Mouse (Mus musculus) bone marrow, adult 2 months (tissue): ENCODE results near the gene Nr5a1.

ENCODE experiments used
- CTCF ChIP-seq: fragments of 200-500 bp; IDR thresholded peaks from 2 replicates; pipeline ENCODE4 v1.5.1; 2011; ENCODE audit warnings: low read length, control low read depth; ENCODE audit not compliant: control insufficient read depth, insufficient read depth
- POLR2A ChIP-seq: fragments of 200-500 bp; IDR thresholded peaks from 2 replicates; pipeline ENCODE4 v1.6.1; 2011; ENCODE audit warnings: low read depth, mild to moderate bottlenecking, control low read depth, low read length, borderline replicate concordance; ENCODE audit not compliant: control insufficient read depth

DNA sequence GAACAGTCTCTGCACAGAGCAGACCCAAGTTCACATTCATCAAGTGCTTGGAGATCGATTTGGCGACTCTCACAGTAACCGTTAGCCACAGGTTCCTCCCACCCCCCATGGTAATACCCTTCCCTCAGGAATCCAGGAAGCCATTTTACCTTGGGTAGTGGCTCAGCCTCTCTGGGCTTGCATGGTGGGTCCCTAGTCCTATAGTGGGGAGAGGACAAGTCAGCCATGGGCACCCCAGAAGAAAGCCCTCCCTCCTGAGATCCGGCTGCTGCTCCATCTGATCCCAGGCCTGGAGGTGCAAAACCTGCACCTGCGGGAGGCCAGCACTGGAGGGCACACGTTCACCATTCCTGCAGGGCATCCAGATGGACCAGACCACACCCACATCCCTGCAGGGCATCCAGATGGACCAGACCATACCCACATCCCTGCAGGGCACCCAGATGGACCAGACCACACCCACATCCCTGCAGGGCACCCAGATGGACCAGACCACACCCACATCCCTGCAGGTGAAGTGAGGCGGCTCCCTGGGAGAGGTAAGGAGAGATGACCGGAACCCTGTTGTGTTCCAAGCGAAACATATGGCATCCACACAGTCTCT, 38.9 kb downstream of the Nr5a1 start:
- TF ChIP-seq CTCF (no peak), POLR2A (no peak)
